Mouse (Mus musculus): ENCODE results near the gene Lipe. TPM values are rescaled to one million over a fixed set of nuclear protein-coding genes. Genes with fewer than 3 reads are reported as not detected.

The Lipe gene
- total and polyA plus RNA-seq, 3 experiments, result 4.5 to 15.4 TPM; not detected in 1

- no peak for TF ChIP-seq UBTF (IDR thresholded peaks at IDR 0.05; ENCODE audit: borderline replicate concordance, insufficient read depth, low read depth, low read length)
- no peak for TF ChIP-seq CTCF (IDR thresholded peaks at IDR 0.05 in 2 of 3, conservative IDR thresholded peaks at IDR 0.05 in 1 of 3; ENCODE audit: control insufficient read depth in 1 of 3, insufficient read depth in 1 of 3, low read depth in 2 of 3, low read length in 3 of 3, poor library complexity in 1 of 3, severe bottlenecking in 1 of 3)
- no peak for TF ChIP-seq ZC3H11A (IDR thresholded peaks at IDR 0.05; ENCODE audit: low read depth, low read length)
- no peak for TF ChIP-seq USF1 (IDR thresholded peaks at IDR 0.05; ENCODE audit: low read depth, low read length)
- TF ChIP-seq POLR2AphosphoS2 (IDR thresholded peaks at IDR 0.05; ENCODE audit: low read length), result no peak
- TF ChIP-seq NELFE (IDR thresholded peaks at IDR 0.05; ENCODE audit: low read depth, low read length), result no peak
- no peak for TF ChIP-seq NRF1 (IDR thresholded peaks at IDR 0.05; ENCODE audit: insufficient read depth, low read depth, low read length, poor library complexity, severe bottlenecking)
- Histone ChIP-seq H3K4me1 (ENCODE audit: control insufficient read depth in 1 of 2, insufficient read depth in 2 of 2, low read length in 2 of 2) (peaks cover 13 to 26% of the 10 kb centered on the region in 2 experiments), H3K4me3 (ENCODE audit: control insufficient read depth in 1 of 2, insufficient read depth in 1 of 2, low read depth in 2 of 2, low read length in 2 of 2) (no peak overlapping the region), H3K27ac (ENCODE audit: control insufficient read depth, low read depth, low read length) (no peak overlapping the region), H3K9ac (ENCODE audit: control insufficient read depth, low read depth, low read length, poor library complexity, severe bottlenecking) (no peak overlapping the region), H3K36me3 (ENCODE audit: control insufficient read depth in 1 of 2, insufficient read depth in 2 of 2, low read length in 2 of 2) (peaks cover 0 to 18% of the 10 kb centered on the region in 2 experiments; a peak in 2 of 4 replicates), H3K27me3 (ENCODE audit: control insufficient read depth in 1 of 2, insufficient read depth in 2 of 2, low read length in 2 of 2) (no peaks in the 10 kb centered on the region), H3K79me2 (ENCODE audit: control insufficient read depth, insufficient read depth, low read length, poor library complexity) (no peaks in the 10 kb centered on the region; the same call in 1 of the 2 replicates), H3K9me3 (replicated peaks; ENCODE audit: insufficient read depth, low read length) (no peaks in the 10 kb centered on the region)
- no peak for DNase-seq (ENCODE audit: low read depth, low spot score)
Measured at GRCm38 (mm10) chr7:25384318-25384717, 14.2 kb downstream of the Lipe start.

- H3K27me3 ChIP-seq (ENCODE audit: control insufficient read depth in 1 of 2, insufficient read depth in 2 of 2, low read length in 2 of 2), result no peaks in the 10 kb centered on the region
- DNase-seq (ENCODE audit: low read depth, low spot score), result no peak
- TF ChIP-seq MXI1 (IDR thresholded peaks at IDR 0.05; ENCODE audit: low read depth, low read length) (no peak), CTCF (IDR thresholded peaks at IDR 0.05 in 2 of 3, conservative IDR thresholded peaks at IDR 0.05 in 1 of 3; ENCODE audit: control insufficient read depth in 1 of 3, insufficient read depth in 1 of 3, low read depth in 2 of 3, low read length in 3 of 3, poor library complexity in 1 of 3, severe bottlenecking in 1 of 3) (no peak), MAX (IDR thresholded peaks at IDR 0.05; ENCODE audit: low read length) (no peak), TAL1 (IDR thresholded peaks at IDR 0.05; ENCODE audit: low read length) (no peak), GATA1 (IDR thresholded peaks at IDR 0.05; ENCODE audit: low read depth, low read length) (no peak), TBP (IDR thresholded peaks at IDR 0.05; ENCODE audit: low read depth, low read length) (no peak), CHD2 (IDR thresholded peaks at IDR 0.05; ENCODE audit: low read length) (no peak), POLR2AphosphoS5 (IDR thresholded peaks at IDR 0.05; ENCODE audit: borderline replicate concordance, low read depth, low read length) (no peak), MAFK (IDR thresholded peaks at IDR 0.05; ENCODE audit: borderline replicate concordance, low read depth, low read length) (no peak), HCFC1 (IDR thresholded peaks at IDR 0.05; ENCODE audit: low read depth, low read length) (no peak), POLR2AphosphoS2 (IDR thresholded peaks at IDR 0.05; ENCODE audit: low read length) (no peak), MAZ (IDR thresholded peaks at IDR 0.05; ENCODE audit: low read depth, low read length) (no peak), RCOR1 (IDR thresholded peaks at IDR 0.05; ENCODE audit: low read depth, low read length) (no peak), GABPA (IDR thresholded peaks at IDR 0.05; ENCODE audit: low read depth, low read length) (no peak), MYC (IDR thresholded peaks at IDR 0.05; ENCODE audit: low read depth, low read length) (no peak), USF1 (IDR thresholded peaks at IDR 0.05; ENCODE audit: low read depth, low read length) (no peak), ZNF384 (IDR thresholded peaks at IDR 0.05; ENCODE audit: low read depth, low read length) (no peak), JUND (IDR thresholded peaks at IDR 0.05; ENCODE audit: low read depth, low read length) (no peak)
- H3K79me2 ChIP-seq (ENCODE audit: control insufficient read depth, insufficient read depth, low read length, poor library complexity), result no peaks in the 10 kb centered on the region; the same call in 1 of the 2 replicates
- no peak overlapping the region for H3K4me3 ChIP-seq (ENCODE audit: control insufficient read depth in 1 of 2, insufficient read depth in 1 of 2, low read depth in 2 of 2, low read length in 2 of 2)
- H3K9ac ChIP-seq (ENCODE audit: control insufficient read depth, low read depth, low read length, poor library complexity, severe bottlenecking), result no peak overlapping the region
- H3K27ac ChIP-seq (ENCODE audit: control insufficient read depth, low read depth, low read length), result no peak overlapping the region
- H3K4me1 ChIP-seq (ENCODE audit: control insufficient read depth in 1 of 2, insufficient read depth in 2 of 2, low read length in 2 of 2), result peaks cover 13 to 26% of the 10 kb centered on the region in 2 experiments
- H3K36me3 ChIP-seq (ENCODE audit: control insufficient read depth in 1 of 2, insufficient read depth in 2 of 2, low read length in 2 of 2), result peaks cover 0 to 18% of the 10 kb centered on the region in 2 experiments; a peak in 2 of 4 replicates
- H3K9me3 ChIP-seq (replicated peaks; ENCODE audit: insufficient read depth, low read length), result no peaks in the 10 kb centered on the region
Measured at GRCm38 (mm10) chr7:25383891-25384290, 14.6 kb downstream of the Lipe start.

Measured in MEL (cell line).